Mouse (Mus musculus) layer of hippocampus, adult 9-11 months (tissue): ENCODE measurements around the gene Fcnb.

ENCODE experiments used
- DNase-seq: peaks from one replicate; pipeline ENCODE4 v3.0.0; 2022

Gene Fcnb

GRCm38 (mm10) chr2:28084768-28085167 lies at the start of gene Fcnb:
Fcnb (minus strand) TSS chr2:28084885.
- DNase-seq: no peak

- DNase-seq: no peak
Measured at GRCm38 (mm10) chr2:28133833-28134232, 49.1 kb upstream of the Fcnb start.

GRCm38 (mm10) chr2:28132117-28132516 lies 47.4 kb upstream of the Fcnb start:
- no peak for DNase-seq

- no peak for DNase-seq
Measured at GRCm38 (mm10) chr2:28126763-28127438, 42.2 kb upstream of the Fcnb start.

- DNase-seq: no peak
Measured at GRCm38 (mm10) chr2:28123910-28124309, 39.2 kb upstream of the Fcnb start.

- no peak for DNase-seq
Measured at GRCm38 (mm10) chr2:28121309-28121708, 36.6 kb upstream of the Fcnb start.

GRCm38 (mm10) chr2:28120342-28120741 lies 35.7 kb upstream of the Fcnb start:
- DNase-seq: no peak

- no peak for DNase-seq
Measured at GRCm38 (mm10) chr2:28118518-28119116, 33.9 kb upstream of the Fcnb start.

GRCm38 (mm10) chr2:28117490-28118308 lies 33.0 kb upstream of the Fcnb start:
- DNase-seq: no peak

GRCm38 (mm10) chr2:28108763-28109162 lies 24.1 kb upstream of the Fcnb start:
- no peak for DNase-seq

GRCm38 (mm10) chr2:28106002-28106401 lies 21.3 kb upstream of the Fcnb start:
- DNase-seq: no peak

GRCm38 (mm10) chr2:28103653-28104052 lies 19.0 kb upstream of the Fcnb start:
- DNase-seq: no peak

- no peak for DNase-seq
Measured at GRCm38 (mm10) chr2:28101892-28102291, 17.2 kb upstream of the Fcnb start.

GRCm38 (mm10) chr2:28100796-28101483 lies 16.3 kb upstream of the Fcnb start:
- no peak for DNase-seq

GRCm38 (mm10) chr2:28098547-28099505 lies 14.1 kb upstream of the Fcnb start:
- DNase-seq: peak; percentile 33

- peak; percentile 40 for DNase-seq
Measured at GRCm38 (mm10) chr2:28096751-28097309, 12.1 kb upstream of the Fcnb start.

GRCm38 (mm10) chr2:28092099-28092498 lies 7.4 kb upstream of the Fcnb start:
- DNase-seq: no peak

GRCm38 (mm10) chr2:28091042-28091441 lies 6.4 kb upstream of the Fcnb start:
- DNase-seq: no peak

GRCm38 (mm10) chr2:28090299-28091008 lies 5.8 kb upstream of the Fcnb start:
- DNase-seq: no peak

- DNase-seq: no peak
Measured at GRCm38 (mm10) chr2:28089095-28089494, 4.4 kb upstream of the Fcnb start.

GRCm38 (mm10) chr2:28086112-28086511 lies 1.4 kb upstream of the Fcnb start:
- no peak for DNase-seq
